Mouse (Mus musculus): ENCODE measurements around the gene Hoxb6. TPM values are rescaled to one million over a fixed set of nuclear protein-coding genes. Genes with fewer than 3 reads are reported as not detected.

Hoxb6 gene
- polyA plus RNA-seq, 1 experiment, result not detected

- Histone ChIP-seq H3K4me1 (ENCODE audit: control insufficient read depth, insufficient read depth, low read length) (peaks cover 3% of the 10 kb centered on the region), H3K4me3 (ENCODE audit: insufficient read depth, low read length) (no peak overlapping the region), H3K27ac (ENCODE audit: insufficient read depth, low read depth, low read length) (no peak overlapping the region)
- TF ChIP-seq POLR2A (IDR thresholded peaks at IDR 0.05; ENCODE audit: borderline replicate concordance, low read depth, low read length) (no peak), CTCF (IDR thresholded peaks at IDR 0.05; ENCODE audit: low read depth, low read length) (no peak)
These were observed 29.6 kb downstream of the Hoxb6 start for GRCm38 (mm10) chr11:96321846-96322245.

GRCm38 (mm10) chr11:96322738-96323137 is 30.5 kb downstream of the Hoxb6 start:
- Histone ChIP-seq H3K4me1 (ENCODE audit: control insufficient read depth, insufficient read depth, low read length) (peaks cover 3% of the 10 kb centered on the region), H3K4me3 (ENCODE audit: insufficient read depth, low read length) (no peak overlapping the region), H3K27ac (ENCODE audit: insufficient read depth, low read depth, low read length) (no peak overlapping the region)
- no peak for TF ChIP-seq POLR2A (IDR thresholded peaks at IDR 0.05; ENCODE audit: borderline replicate concordance, low read depth, low read length)
- no peak for TF ChIP-seq CTCF (IDR thresholded peaks at IDR 0.05; ENCODE audit: low read depth, low read length)

- peaks cover 3% of the 10 kb centered on the region for H3K4me1 ChIP-seq (ENCODE audit: control insufficient read depth, insufficient read depth, low read length)
- no peak within 1 kb of the TSS for H3K4me3 ChIP-seq (ENCODE audit: insufficient read depth, low read length)
- TF ChIP-seq CTCF (IDR thresholded peaks at IDR 0.05; ENCODE audit: low read depth, low read length) (no peak), POLR2A (IDR thresholded peaks at IDR 0.05; ENCODE audit: borderline replicate concordance, low read depth, low read length) (no peak)
- no peak within 1 kb of the TSS for H3K27ac ChIP-seq (ENCODE audit: insufficient read depth, low read depth, low read length)
These were observed 30.9 kb downstream of the Hoxb6 start, which contains the start of gene Hoxb3 for GRCm38 (mm10) chr11:96323154-96323553. Gene Hoxb3, plus strand, starts transcription at chr11:96323326.

GRCm38 (mm10) chr11:96324125-96324524 is 31.8 kb downstream of the Hoxb6 start:
- Histone ChIP-seq H3K4me1 (ENCODE audit: control insufficient read depth, insufficient read depth, low read length) (peaks cover 3% of the 10 kb centered on the region), H3K27ac (ENCODE audit: insufficient read depth, low read depth, low read length) (no peak overlapping the region), H3K4me3 (ENCODE audit: insufficient read depth, low read length) (no peak overlapping the region)
- TF ChIP-seq CTCF (IDR thresholded peaks at IDR 0.05; ENCODE audit: low read depth, low read length) (no peak), POLR2A (IDR thresholded peaks at IDR 0.05; ENCODE audit: borderline replicate concordance, low read depth, low read length) (no peak)

GRCm38 (mm10) chr11:96324965-96325364 is 32.7 kb downstream of the Hoxb6 start:
- TF ChIP-seq CTCF (IDR thresholded peaks at IDR 0.05; ENCODE audit: low read depth, low read length) (no peak), POLR2A (IDR thresholded peaks at IDR 0.05; ENCODE audit: borderline replicate concordance, low read depth, low read length) (no peak)
- H3K27ac ChIP-seq (ENCODE audit: insufficient read depth, low read depth, low read length), result no peak overlapping the region

GRCm38 (mm10) chr11:96325747-96326212 is 33.5 kb downstream of the Hoxb6 start:
- Histone ChIP-seq H3K4me3 (ENCODE audit: insufficient read depth, low read length) (no peak overlapping the region), H3K4me1 (ENCODE audit: control insufficient read depth, insufficient read depth, low read length) (no peaks in the 10 kb centered on the region)

More at GRCm38 (mm10) chr11:96324965-96325364, 32.7 kb downstream of the Hoxb6 start:
- Histone ChIP-seq H3K4me1 (ENCODE audit: control insufficient read depth, insufficient read depth, low read length) (no peaks in the 10 kb centered on the region), H3K4me3 (ENCODE audit: insufficient read depth, low read length) (no peak overlapping the region)

GRCm38 (mm10) chr11:96326705-96327104 is 34.4 kb downstream of the Hoxb6 start:
- Histone ChIP-seq H3K4me3 (ENCODE audit: insufficient read depth, low read length) (no peak overlapping the region), H3K27ac (ENCODE audit: insufficient read depth, low read depth, low read length) (no peak overlapping the region)
- no peak for TF ChIP-seq POLR2A (IDR thresholded peaks at IDR 0.05; ENCODE audit: borderline replicate concordance, low read depth, low read length)
- TF ChIP-seq CTCF (IDR thresholded peaks at IDR 0.05; ENCODE audit: low read depth, low read length), result no peak

More at GRCm38 (mm10) chr11:96325747-96326212, 33.5 kb downstream of the Hoxb6 start:
- no peak overlapping the region for H3K27ac ChIP-seq (ENCODE audit: insufficient read depth, low read depth, low read length)
- TF ChIP-seq CTCF (IDR thresholded peaks at IDR 0.05; ENCODE audit: low read depth, low read length), result no peak
- TF ChIP-seq POLR2A (IDR thresholded peaks at IDR 0.05; ENCODE audit: borderline replicate concordance, low read depth, low read length), result no peak

GRCm38 (mm10) chr11:96327122-96327521 is 34.8 kb downstream of the Hoxb6 start:
- no peak overlapping the region for H3K4me3 ChIP-seq (ENCODE audit: insufficient read depth, low read length)
- H3K4me1 ChIP-seq (ENCODE audit: control insufficient read depth, insufficient read depth, low read length), result no peaks in the 10 kb centered on the region
- no peak for TF ChIP-seq CTCF (IDR thresholded peaks at IDR 0.05; ENCODE audit: low read depth, low read length)
- no peak for TF ChIP-seq POLR2A (IDR thresholded peaks at IDR 0.05; ENCODE audit: borderline replicate concordance, low read depth, low read length)
- H3K27ac ChIP-seq (ENCODE audit: insufficient read depth, low read depth, low read length), result no peak overlapping the region

More at GRCm38 (mm10) chr11:96326705-96327104, 34.4 kb downstream of the Hoxb6 start:
- H3K4me1 ChIP-seq (ENCODE audit: control insufficient read depth, insufficient read depth, low read length), result no peaks in the 10 kb centered on the region

GRCm38 (mm10) chr11:96327750-96328149 is 35.5 kb downstream of the Hoxb6 start:
- Histone ChIP-seq H3K4me1 (ENCODE audit: control insufficient read depth, insufficient read depth, low read length) (no peaks in the 10 kb centered on the region), H3K27ac (ENCODE audit: insufficient read depth, low read depth, low read length) (no peak overlapping the region), H3K4me3 (ENCODE audit: insufficient read depth, low read length) (no peak overlapping the region)
- TF ChIP-seq CTCF (IDR thresholded peaks at IDR 0.05; ENCODE audit: low read depth, low read length) (no peak), POLR2A (IDR thresholded peaks at IDR 0.05; ENCODE audit: borderline replicate concordance, low read depth, low read length) (no peak)

- Histone ChIP-seq H3K4me3 (ENCODE audit: insufficient read depth, low read length) (no peak overlapping the region), H3K27ac (ENCODE audit: insufficient read depth, low read depth, low read length) (no peak overlapping the region), H3K4me1 (ENCODE audit: control insufficient read depth, insufficient read depth, low read length) (no peaks in the 10 kb centered on the region)
- TF ChIP-seq CTCF (IDR thresholded peaks at IDR 0.05; ENCODE audit: low read depth, low read length), result no peak
- no peak for TF ChIP-seq POLR2A (IDR thresholded peaks at IDR 0.05; ENCODE audit: borderline replicate concordance, low read depth, low read length)
These were observed 36.3 kb downstream of the Hoxb6 start for GRCm38 (mm10) chr11:96328605-96329004.
